Mouse (Mus musculus) myocyte (in vitro differentiated cells): ENCODE measurements around the gene Fbxl18. TPM values are rescaled to one million over a fixed set of nuclear protein-coding genes. Genes with fewer than 3 reads are reported as not detected.

Experiments used
- H3K27me3 ChIP-seq: one replicate; pipeline ENCODE4 v1.6.1; 2011; ENCODE audit not compliant: control insufficient read depth, insufficient read depth, insufficient read length
- H3K36me3 ChIP-seq: one replicate; pipeline ENCODE4 v1.6.1; 2011; ENCODE audit not compliant: control insufficient read depth, insufficient read depth
- H3K4me2 ChIP-seq: one replicate; pipeline ENCODE4 v1.6.1; 2011; ENCODE audit warnings: low read depth, control low read depth
- H3K4me3 ChIP-seq: one replicate; pipeline ENCODE4 v1.5.1; 2011; ENCODE audit warnings: mild to moderate bottlenecking, control low read depth, moderate library complexity
- H3K79me2 ChIP-seq: one replicate; pipeline ENCODE4 v1.6.1; 2011; ENCODE audit not compliant: control insufficient read depth, insufficient read depth
- H3ac ChIP-seq: one replicate; pipeline ENCODE4 v1.6.1; 2011; ENCODE audit not compliant: control insufficient read depth, insufficient read length
- CEBPB ChIP-seq: IDR thresholded peaks from 2 replicates; pipeline ENCODE4 v1.6.1; 2011; ENCODE audit warnings: mild to moderate bottlenecking, moderate library complexity; ENCODE audit not compliant: poor library complexity, insufficient read depth, severe bottlenecking
- E2F4 ChIP-seq: IDR thresholded peaks from one replicate; pipeline ENCODE4 v1.6.1; 2011; ENCODE audit warnings: mild to moderate bottlenecking, control low read depth, moderate library complexity; ENCODE audit not compliant: insufficient read depth
- MAX ChIP-seq: IDR thresholded peaks from one replicate; pipeline ENCODE4 v1.6.1; 2011; ENCODE audit warnings: low read depth, mild to moderate bottlenecking, control low read depth
- MYOD1 ChIP-seq, 3 experiments: IDR thresholded peaks; one replicate each; pipeline ENCODE4 v1.6.1; 2011; ENCODE audit warnings: control low read depth in 2 of 3, low read depth in 2 of 3, mild to moderate bottlenecking in 2 of 3, moderate library complexity in 1 of 3; ENCODE audit not compliant: insufficient read length in 2 of 3, control insufficient read depth in 1 of 3
- MYOG ChIP-seq, 3 experiments: IDR thresholded peaks; one replicate each; pipeline ENCODE4 v1.6.1; 2011; ENCODE audit warnings: control low read depth in 2 of 3, low read depth in 2 of 3, mild to moderate bottlenecking in 2 of 3; ENCODE audit not compliant: insufficient read length in 2 of 3, control insufficient read depth in 1 of 3, insufficient read depth in 1 of 3
- POLR2A ChIP-seq: IDR thresholded peaks from one replicate; pipeline ENCODE4 v1.6.1; 2011; ENCODE audit warnings: low read depth, mild to moderate bottlenecking, control low read depth, moderate library complexity; ENCODE audit not compliant: insufficient read length
- POLR2AphosphoS2 ChIP-seq: IDR thresholded peaks from one replicate; pipeline ENCODE4 v1.6.1; 2011; ENCODE audit warnings: low read depth, control low read depth; ENCODE audit not compliant: insufficient read length
- REST ChIP-seq: IDR thresholded peaks from one replicate; pipeline ENCODE4 v1.6.1; 2011; ENCODE audit warnings: mild to moderate bottlenecking, control low read depth, moderate library complexity; ENCODE audit not compliant: insufficient read depth, insufficient read length
- SRF ChIP-seq: IDR thresholded peaks from one replicate; pipeline ENCODE4 v1.6.1; 2011; ENCODE audit warnings: low read depth; ENCODE audit not compliant: control insufficient read depth, insufficient read length
- TCF12 ChIP-seq: IDR thresholded peaks from one replicate; pipeline ENCODE4 v1.6.1; 2011; ENCODE audit warnings: mild to moderate bottlenecking, control low read depth; ENCODE audit not compliant: poor library complexity, insufficient read depth, severe bottlenecking
- TCF3 ChIP-seq: IDR thresholded peaks from one replicate; pipeline ENCODE4 v1.6.1; 2011; ENCODE audit warnings: low read depth, control low read depth; ENCODE audit not compliant: insufficient read length
- USF1 ChIP-seq: IDR thresholded peaks from one replicate; pipeline ENCODE4 v1.6.1; 2011; ENCODE audit warnings: low read depth, mild to moderate bottlenecking, control low read depth, moderate library complexity
- polyA plus RNA-seq: library from polyadenylated mRNA; unstranded; fragments of >200 nt; fragmentation: generic; extraction: Trizol; gene quantifications from one replicate; pipeline ENCODE4 v1.2.1, GENCODE M21; 2012; ENCODE audit warnings: missing spikeins

Gene Fbxl18
- polyA plus RNA-seq, 1 experiment: 7.6 TPM

GRCm38 (mm10) chr5:142909576-142910278, 14.5 kb upstream of the Fbxl18 start:
- peaks cover 34% of the 10 kb centered on the region for H3K79me2 ChIP-seq
- H3K27me3 ChIP-seq: no peaks in the 10 kb centered on the region
- no peak overlapping the region for H3K4me3 ChIP-seq
- no peak overlapping the region for H3ac ChIP-seq
- H3K36me3 ChIP-seq: peaks cover 8% of the 10 kb centered on the region
- H3K4me2 ChIP-seq: peak overlapping the region; percentile 93
- TF ChIP-seq POLR2A (peak; percentile 16), SRF (no peak)

- peak overlapping the region; percentile 93 for H3K4me2 ChIP-seq
- H3K79me2 ChIP-seq: peaks cover 40% of the 10 kb centered on the region
- no peak overlapping the region for H3K4me3 ChIP-seq
- no peaks in the 10 kb centered on the region for H3K27me3 ChIP-seq
- TF ChIP-seq MAX (no peak), CEBPB (no peak), SRF (no peak), USF1 (no peak), REST (no peak), MYOD1 (IDR thresholded peaks at IDR 0.05; ENCODE audit: control insufficient read depth in 1 of 3, insufficient read length in 2 of 3, low read depth in 2 of 3) (no peak), MYOG (IDR thresholded peaks at IDR 0.05; ENCODE audit: control insufficient read depth in 1 of 3, insufficient read depth in 1 of 3, insufficient read length in 2 of 3, low read depth in 2 of 3) (no peak), E2F4 (no peak), POLR2AphosphoS2 (no peak), TCF12 (no peak), TCF3 (no peak)
- H3ac ChIP-seq: no peak overlapping the region
- H3K36me3 ChIP-seq: peaks cover 14% of the 10 kb centered on the region
Measured at GRCm38 (mm10) chr5:142908941-142909575, 13.8 kb upstream of the Fbxl18 start.

- H3K79me2 ChIP-seq: peaks cover 47% of the 10 kb centered on the region
- peak overlapping the region; percentile 93 for H3K4me2 ChIP-seq
- peak overlapping the region; percentile 97 for H3K4me3 ChIP-seq
- TF ChIP-seq REST (no peak), SRF (peak; percentile 8)
- no peaks in the 10 kb centered on the region for H3K27me3 ChIP-seq
- H3ac ChIP-seq: no peak overlapping the region
- H3K36me3 ChIP-seq: peaks cover 23% of the 10 kb centered on the region
Measured at GRCm38 (mm10) chr5:142907803-142908559, 12.8 kb upstream of the Fbxl18 start.

- Histone ChIP-seq H3K4me3 (peak overlapping the region; percentile 97), H3ac (peak overlapping the region; percentile 81), H3K4me2 (peak overlapping the region; percentile 93), H3K27me3 (no peaks in the 10 kb centered on the region), H3K79me2 (peaks cover 47% of the 10 kb centered on the region), H3K36me3 (peaks cover 31% of the 10 kb centered on the region)
- TF ChIP-seq POLR2A (no peak), MYOD1 (IDR thresholded peaks at IDR 0.05; ENCODE audit: control insufficient read depth in 1 of 3, insufficient read length in 2 of 3, low read depth in 2 of 3) (no peak), SRF (no peak), POLR2AphosphoS2 (no peak), REST (no peak), E2F4 (no peak), MAX (no peak), TCF12 (no peak)
Measured at GRCm38 (mm10) chr5:142907048-142907802, 12.0 kb upstream of the Fbxl18 start.

GRCm38 (mm10) chr5:142906532-142907047, 11.4 kb upstream of the Fbxl18 start, which contains the start of gene Actb:
Gene Actb, minus strand, starts transcription at chr5:142906754.
- H3K36me3 ChIP-seq: peaks cover 37% of the 10 kb centered on the region
- peak within 1 kb of the TSS; percentile 97 for H3K4me3 ChIP-seq
- peaks cover 47% of the 10 kb centered on the region for H3K79me2 ChIP-seq
- H3ac ChIP-seq: peak within 1 kb of the TSS; percentile 81
- peak within 1 kb of the TSS; percentile 93 for H3K4me2 ChIP-seq
- H3K27me3 ChIP-seq: no peaks in the 10 kb centered on the region
- TF ChIP-seq POLR2AphosphoS2 (peak; percentile 99), TCF12 (no peak), MAX (no peak), MYOD1 (IDR thresholded peaks at IDR 0.05; ENCODE audit: control insufficient read depth in 1 of 3, insufficient read length in 2 of 3, low read depth in 2 of 3) (peak in 2 of 3 experiments; percentile 15 to 40), E2F4 (no peak), CEBPB (no peak), SRF (peak; percentile 99), MYOG (IDR thresholded peaks at IDR 0.05; ENCODE audit: control insufficient read depth in 1 of 3, insufficient read depth in 1 of 3, insufficient read length in 2 of 3, low read depth in 2 of 3) (peak in 1 of 3 experiments; percentile 10), POLR2A (peak; percentile 99), TCF3 (peak; percentile 63), REST (peak; percentile 56), USF1 (no peak)
